Mouse (Mus musculus) mouse embryonic stem cell (cell line): ENCODE measurements around the gene Exoc6b.

ENCODE experiments used
- in situ Hi-C, 2 experiments: fragments of 300-500 bp; cut with MboI; formaldehyde crosslinking; loops; 1 replicate in 1 of 2; 3 replicates in 1 of 2; pipeline ENCODE4 v1.14.3; 2019 to 2020; ENCODE audit warnings: low sequenced_read_pairs in 2 of 2, low pct_unique_long_range_greater_than_20kb in 1 of 2, mixed read lengths in 1 of 2; ENCODE audit not compliant: unreplicated experiment in 1 of 2

Exoc6b gene

DNA sequence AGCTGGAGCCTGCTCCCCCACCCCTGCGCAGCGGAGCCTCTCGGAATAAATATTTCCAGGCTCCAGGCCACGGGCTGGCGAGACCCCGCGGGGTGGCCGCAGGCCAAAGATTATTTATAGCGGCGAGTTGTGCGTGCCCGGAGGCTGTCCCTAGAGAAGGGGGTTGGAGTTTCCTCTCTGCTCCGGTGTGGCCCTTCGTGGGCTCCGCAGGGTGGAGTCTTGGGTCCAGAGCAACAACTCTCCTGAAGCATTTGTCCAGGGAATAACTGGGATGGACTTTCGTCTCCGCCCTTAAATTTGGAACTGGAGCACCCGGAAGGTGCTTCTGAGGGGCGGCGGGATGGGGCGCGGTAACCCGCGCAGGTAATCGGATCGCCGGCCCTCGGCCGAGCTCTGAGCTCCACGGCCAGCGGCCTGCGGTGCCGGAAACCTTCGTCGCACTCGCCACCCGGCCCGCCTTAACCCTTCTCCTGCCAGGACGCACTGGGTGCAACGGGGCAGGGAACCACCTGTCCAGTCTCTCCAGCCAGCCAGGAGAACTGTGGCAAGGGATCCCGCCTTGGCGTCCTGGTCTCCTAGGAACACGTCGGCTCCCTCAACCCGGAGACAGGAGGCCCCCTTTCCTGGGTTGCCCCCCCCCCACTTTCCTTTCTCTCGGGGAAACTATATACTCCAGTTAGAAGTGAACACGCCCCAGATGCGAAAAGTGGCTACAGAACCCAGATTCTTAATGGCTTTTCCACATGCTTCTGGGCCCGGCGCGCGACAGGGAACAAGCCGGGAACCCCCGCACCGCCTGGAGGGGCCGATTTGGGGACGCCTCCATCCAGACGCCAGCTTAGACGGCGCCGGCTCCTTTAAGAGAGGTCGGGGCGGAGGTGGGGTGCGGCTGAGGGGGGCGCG lies 484.3 kb downstream of the Exoc6b start:
- in situ Hi-C loops: loop anchor here (10.0 to 25.0 kb wide), 6 partner anchors 170 to 927 kb away; partner anchors contain the start of genes Egr4 (in 1 of the 2), Emx1 (in 1 of the 2), Fbxo41 (in 1 of the 2) and Spr (in 1 of the 2)

DNA sequence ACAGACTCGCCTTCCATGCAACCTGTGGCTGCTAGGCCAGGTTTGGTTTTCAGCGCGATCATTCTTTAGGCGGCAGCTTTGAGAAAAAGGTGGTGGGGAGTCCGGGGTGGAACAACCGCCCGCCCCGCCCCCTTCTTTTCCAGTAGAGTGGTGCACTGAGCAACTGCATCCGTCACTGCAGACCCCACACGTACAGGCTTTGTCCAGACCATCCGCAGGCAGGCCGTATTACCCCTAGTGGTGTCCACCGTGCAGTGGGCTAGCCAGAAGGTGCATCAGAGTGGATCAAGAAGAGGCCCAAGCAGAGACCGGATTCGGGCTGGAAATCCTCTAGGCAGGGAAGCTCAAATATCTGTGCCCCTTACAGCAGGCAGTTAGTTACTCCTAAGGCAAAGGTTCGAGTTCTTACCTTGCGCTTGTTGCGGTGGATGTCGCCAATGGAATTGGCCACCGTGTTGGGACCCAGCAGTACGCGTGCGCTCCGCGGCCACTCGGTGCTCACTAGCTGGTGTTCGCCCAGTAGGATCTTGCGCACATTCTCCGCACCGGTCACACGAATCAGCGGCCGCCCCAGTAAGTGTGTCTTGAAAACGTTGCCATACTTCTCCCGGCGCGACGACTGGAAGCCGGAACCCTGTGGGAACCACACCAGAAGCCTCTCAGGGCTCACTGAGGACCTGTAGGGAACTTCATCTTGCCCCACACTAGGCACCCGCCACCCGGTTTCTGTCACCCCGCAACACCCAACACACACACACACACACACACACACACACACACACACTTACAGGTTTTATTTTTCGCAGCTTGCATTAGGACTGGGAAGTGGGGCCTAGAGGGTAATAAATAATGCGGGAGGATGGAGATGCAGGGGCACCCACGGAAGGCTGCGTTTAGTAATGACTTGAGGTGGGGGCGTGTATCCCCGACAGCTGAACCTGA lies 485.2 kb downstream of the Exoc6b start:
- in situ Hi-C loops: loop anchor here (10.0 to 25.0 kb wide), 6 partner anchors 169 to 928 kb away; partner anchors contain the start of genes Egr4 (in 1 of the 2), Emx1 (in 1 of the 2), Fbxo41 (in 1 of the 2) and Spr (in 1 of the 2)

DNA sequence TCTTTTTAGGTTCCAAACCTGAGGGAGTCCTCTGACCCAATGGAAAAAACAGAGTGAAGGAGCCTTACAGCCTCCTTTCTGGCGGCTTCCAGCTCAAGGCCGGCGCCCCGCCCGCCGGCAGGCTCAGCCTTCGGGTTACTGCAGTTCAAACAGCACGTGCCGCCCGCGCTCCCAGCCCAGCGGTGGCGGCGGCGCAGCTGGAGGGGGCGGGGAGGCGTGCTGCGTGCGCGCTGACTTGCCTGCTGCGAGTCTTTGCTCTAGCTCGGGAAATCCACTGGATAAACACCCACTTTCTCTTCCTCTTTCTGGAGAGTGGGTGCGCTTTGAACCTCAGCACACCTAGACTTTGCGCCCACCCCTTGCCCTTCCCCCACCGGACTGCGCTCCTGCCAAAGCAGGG lies 485.9 kb downstream of the Exoc6b start:
- in situ Hi-C loops: loop anchor here (10.0 to 25.0 kb wide), 6 partner anchors 169 to 929 kb away; partner anchors contain the start of genes Egr4 (in 1 of the 2), Emx1 (in 1 of the 2), Fbxo41 (in 1 of the 2) and Spr (in 1 of the 2)

DNA sequence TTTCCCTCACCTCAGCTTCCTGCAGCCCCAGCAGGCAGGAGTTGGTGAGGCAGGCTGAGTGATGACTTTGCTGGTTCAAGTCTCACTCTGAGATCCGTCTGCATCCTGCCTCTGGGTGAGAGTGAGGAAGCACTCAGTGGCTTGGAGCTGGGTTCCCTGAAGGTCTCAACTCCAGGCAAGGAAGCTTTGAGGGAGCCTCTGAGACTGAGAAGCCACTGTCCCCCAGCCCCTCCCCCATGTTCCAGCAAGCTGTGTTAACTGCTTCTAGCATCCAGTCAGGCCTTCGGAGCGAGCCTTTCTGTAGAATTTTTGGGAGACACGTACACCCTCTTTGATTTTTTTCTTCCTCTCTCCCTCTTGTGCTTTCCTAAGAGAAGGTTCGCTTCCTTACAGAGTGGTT lies 486.5 kb downstream of the Exoc6b start:
- in situ Hi-C loops: loop anchor here (10.0 to 25.0 kb wide), 6 partner anchors 168 to 929 kb away; partner anchors contain the start of genes Egr4 (in 1 of the 2), Emx1 (in 1 of the 2), Fbxo41 (in 1 of the 2) and Spr (in 1 of the 2)

DNA sequence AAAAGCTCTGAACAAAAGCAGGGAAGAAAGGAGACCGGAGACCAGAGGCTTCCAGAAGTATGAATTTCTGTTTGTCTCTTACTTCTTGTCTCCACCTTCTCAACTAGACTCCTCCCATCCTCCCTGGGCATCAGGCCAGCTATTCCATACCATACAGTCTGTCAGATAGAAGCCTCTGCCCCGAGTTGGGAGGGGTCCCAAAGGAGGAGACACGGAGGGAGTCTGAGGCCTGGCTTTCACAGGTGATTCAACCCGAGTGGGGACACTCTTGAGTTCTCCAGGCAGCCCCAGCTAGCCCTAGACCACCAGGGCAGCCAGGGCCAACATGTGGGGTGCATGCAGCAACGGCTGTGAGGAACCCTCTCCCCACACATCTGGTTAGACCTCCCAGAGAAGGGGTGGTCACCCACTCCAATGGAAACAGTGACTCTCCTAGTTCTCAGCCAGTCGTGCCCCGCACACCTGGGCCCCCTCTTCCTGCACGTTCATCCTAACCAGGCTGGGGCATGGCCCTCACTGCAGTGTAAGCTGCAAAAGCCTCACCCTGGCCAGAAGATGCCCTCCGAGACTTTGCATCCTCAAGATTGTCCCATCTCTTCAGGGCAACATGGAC lies 487.4 kb downstream of the Exoc6b start:
- in situ Hi-C loops: loop anchor here (10.0 to 25.0 kb wide), 6 partner anchors 167 to 930 kb away; partner anchors contain the start of genes Egr4 (in 1 of the 2), Emx1 (in 1 of the 2), Fbxo41 (in 1 of the 2) and Spr (in 1 of the 2)

DNA sequence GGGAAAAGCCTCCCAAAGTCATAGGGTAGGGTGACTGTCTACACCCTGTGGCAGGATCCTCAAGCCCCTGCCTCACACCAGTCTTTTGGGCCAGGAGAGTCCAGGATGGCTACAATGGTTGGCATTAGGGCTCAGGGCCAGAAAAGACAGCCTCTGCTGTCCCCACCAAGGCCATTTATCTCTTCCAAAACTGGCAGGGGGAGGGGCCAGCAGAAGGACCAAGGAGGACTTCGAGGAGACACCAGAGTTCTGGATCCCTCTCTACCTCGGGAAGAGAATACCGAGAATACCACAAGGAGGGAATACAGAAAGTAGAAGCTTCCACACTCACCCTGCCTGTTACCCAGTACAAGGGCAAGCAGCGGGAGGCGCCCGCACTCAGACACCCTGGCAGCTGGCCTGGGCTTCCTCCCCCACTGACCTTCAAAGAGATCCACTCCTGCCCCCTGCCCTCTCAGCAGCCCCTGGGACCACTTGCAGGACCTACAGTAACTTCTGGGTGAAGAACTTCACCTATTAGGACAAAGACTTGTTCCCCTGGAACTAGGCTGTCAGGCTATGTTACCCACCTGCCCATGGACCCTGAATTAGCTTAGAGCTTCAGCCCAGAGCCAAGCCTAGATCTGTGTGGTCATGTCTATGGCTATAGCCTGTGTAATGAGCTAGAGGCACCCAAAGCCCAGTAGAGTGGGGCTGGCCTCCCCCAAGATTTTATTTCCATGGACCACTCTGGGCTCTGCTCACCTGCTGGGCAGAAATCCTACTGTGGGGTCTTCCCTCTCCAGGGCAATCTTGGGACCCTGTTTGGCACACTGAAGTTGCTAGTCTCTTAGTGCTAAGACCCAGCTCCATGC lies 488.1 kb downstream of the Exoc6b start:
- in situ Hi-C loops: loop anchor here (10.0 to 25.0 kb wide), 6 partner anchors 166 to 931 kb away; partner anchors contain the start of genes Egr4 (in 1 of the 2), Emx1 (in 1 of the 2), Fbxo41 (in 1 of the 2) and Spr (in 1 of the 2)

DNA sequence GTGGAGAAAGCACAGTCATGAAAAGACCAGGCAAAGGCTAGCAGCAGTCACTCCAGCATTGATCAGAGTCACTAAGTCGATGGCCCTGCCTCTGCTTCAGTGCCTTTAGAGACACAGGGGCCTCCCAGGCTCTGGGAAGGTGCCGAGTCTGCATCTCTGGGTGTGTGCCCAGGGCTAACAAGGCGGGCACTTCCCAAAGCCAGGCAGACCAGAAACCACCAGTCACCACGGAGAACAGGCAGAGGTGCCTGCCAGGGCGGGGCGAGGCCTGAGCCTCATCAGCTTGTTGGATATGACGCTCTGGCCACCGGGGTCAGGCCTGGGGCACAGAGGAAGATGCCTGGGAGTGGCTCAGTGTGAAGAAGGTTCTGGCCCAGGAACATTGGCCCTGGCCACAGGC lies 489.8 kb downstream of the Exoc6b start:
- in situ Hi-C loops: loop anchor here (25.0 kb wide), 3 partner anchors 558 to 933 kb away; partner anchors contain the start of genes Egr4 (in 1 of the 2), Emx1 (in 1 of the 2), Fbxo41 (in 1 of the 2) and Spr (in 1 of the 2)

DNA sequence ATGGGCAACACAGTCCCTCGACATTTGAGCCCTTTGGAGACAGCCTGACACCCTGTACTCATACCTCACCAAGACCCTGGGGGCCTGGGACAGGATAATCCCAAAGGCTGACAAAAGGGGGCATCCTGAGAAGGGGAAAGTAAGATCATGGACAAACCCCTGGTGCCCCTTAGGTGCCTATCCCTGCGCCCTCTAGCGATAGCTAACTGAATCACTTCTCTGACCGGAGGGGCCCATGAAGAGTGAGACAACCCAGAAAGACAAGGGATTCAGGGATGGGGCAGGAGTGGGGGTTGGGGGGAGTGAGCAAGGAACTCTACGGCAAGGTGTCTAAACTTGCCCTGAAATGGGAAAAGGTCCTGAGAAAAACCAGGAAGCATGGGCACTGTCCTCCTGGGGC lies 490.4 kb downstream of the Exoc6b start:
- in situ Hi-C loops: loop anchor here (25.0 kb wide), 3 partner anchors 558 to 933 kb away; partner anchors contain the start of genes Egr4 (in 1 of the 2), Emx1 (in 1 of the 2), Fbxo41 (in 1 of the 2) and Spr (in 1 of the 2)

DNA sequence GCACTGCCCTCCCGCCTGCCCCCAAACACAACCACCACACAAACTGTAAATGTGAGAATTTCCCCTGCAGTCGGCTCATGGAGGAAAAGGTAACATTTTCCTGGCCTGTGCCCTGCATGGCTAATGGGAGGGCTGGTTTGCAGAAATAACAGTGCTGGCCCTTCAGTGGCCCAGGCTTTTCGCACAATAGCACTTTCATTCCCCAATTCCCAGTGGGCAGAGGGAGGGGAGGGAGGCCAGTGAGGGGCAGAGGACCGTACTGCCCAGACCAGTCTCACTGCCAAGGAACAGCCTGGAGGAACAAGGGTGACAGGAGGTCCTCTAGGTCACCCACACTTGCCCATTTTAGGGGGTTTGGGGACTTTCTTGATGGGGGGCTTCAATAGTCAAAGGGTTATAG lies 491.4 kb downstream of the Exoc6b start:
- in situ Hi-C loops: loop anchor here (25.0 kb wide), 3 partner anchors 559 to 934 kb away; partner anchors contain the start of genes Egr4 (in 1 of the 2), Emx1 (in 1 of the 2), Fbxo41 (in 1 of the 2) and Spr (in 1 of the 2)

DNA sequence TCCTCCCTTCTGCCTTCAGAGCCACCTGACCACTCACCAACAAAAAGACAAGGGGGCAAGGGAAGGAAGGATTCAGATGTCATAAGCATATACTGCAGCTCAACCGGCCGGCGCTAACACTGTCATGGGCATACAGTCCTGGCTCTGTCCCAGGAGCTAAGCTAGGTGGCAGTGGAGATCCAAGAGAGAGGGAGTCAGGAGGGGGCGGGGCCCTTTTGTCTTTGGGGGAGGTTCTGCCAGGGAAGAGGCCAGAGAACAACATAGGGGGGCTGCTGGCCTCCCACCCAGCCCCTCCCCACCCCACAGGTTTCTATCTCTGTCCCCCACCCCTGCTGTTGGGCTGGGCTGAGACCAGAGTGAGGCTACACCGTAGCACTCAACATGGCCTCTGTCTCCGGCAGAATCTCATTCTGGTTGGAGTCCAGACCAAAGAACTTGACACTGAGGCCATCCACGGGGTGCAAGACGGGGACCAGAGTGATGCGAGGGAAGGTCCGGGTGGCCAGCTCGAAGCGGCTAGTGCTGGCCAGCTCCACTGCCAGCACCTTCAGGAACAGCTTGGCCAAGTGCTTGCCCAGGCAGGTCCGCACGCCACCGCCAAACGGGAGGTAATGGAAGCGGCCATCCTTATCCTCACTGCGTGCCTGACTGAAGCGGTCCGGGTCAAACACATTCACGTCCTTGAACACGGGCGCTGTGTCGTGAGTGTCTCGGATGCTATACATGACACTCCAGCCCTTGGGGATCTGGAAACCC lies 495.2 kb downstream of the Exoc6b start:
- in situ Hi-C loops: no loop called here

DNA sequence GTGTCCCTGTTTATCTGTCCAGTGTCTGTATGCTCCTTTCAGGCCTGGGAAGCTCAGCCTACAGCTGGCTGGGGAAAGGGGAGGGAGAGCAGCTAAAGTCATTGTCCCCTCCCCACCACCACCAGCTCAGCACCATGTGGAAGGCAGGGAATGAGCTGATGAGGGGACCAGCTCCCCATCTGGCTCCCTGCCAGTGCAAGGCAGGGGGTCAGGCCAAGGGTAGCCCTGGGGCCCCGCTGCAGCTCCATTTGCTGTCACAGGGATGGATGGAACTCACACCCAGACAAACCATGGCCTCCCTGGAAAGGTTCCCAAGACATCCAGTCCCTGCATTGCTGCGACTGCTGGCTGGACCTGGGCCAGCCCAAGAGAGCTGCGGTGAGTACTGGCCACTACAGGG lies 499.3 kb downstream of the Exoc6b start:
- in situ Hi-C loops: no loop called here

DNA sequence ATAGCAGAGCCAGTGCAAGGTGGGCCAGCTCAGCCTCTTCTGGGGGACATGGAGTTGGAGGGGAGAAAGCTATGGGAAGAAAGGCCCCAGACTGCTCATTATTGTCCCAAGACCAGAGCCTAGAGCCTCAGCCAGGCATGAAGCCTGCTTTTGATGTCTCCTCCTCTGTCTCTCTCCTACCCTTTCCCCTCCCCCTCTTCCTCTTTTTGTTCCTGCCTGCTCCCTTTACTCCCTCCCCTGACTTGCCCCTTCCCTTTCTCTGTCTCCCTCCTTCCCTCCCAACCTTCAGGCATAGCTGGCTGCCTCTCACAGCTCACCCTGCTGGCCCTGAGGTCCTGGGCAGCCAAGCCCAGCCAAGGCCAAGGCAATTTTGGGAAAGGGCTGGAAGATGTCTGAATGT lies 499.7 kb downstream of the Exoc6b start:
- in situ Hi-C loops: no loop called here

DNA sequence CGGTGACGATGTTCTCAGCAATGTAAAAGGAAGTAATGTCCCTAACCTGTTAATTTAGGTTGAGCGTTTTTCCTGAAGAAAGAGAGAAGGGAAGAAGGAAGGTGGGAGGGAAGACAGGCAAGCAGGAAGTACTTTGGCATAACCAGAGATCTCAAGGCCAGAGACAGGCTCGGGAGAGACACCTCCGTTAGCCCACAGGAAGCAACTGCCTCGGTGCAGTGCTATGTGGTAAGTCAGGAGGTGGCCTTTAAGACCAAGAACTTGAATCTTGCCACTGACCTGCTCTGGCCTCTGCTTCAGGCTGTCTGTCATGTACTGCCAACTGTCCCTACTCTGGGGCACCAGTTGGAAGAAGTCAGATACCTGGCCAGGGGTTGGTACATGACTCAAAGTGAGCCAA lies 500.4 kb downstream of the Exoc6b start:
- in situ Hi-C loops: no loop called here
